Mouse (Mus musculus) kidney, adult 2 months (tissue): ENCODE data around the gene Gm5155. TPM values are rescaled to one million over a fixed set of nuclear protein-coding genes. Genes with fewer than 3 reads are reported as not detected.
"Not testable (repeated sequence)": the region's sequence is repeated elsewhere in the genome, so short reads cannot be mapped to it uniquely, and the experiment has no call there.

Source experiments
- DNase-seq: peaks from one replicate; pipeline ENCODE4 v3.0.0; 2021
- H3K27ac ChIP-seq: fragments of 200-500 bp; 2 replicates; pipeline ENCODE4 v1.5.1; 2012; ENCODE audit warnings: low read depth, low read length, control low read depth, inconsistent platforms; ENCODE audit not compliant: insufficient read depth
- H3K27me3 ChIP-seq: fragments of 200-500 bp; replicated peaks from 2 replicates; pipeline ENCODE4 v1.6.1; 2012; ENCODE audit warnings: mild to moderate bottlenecking, moderate library complexity, low read length, inconsistent platforms; ENCODE audit not compliant: control insufficient read depth, insufficient read depth
- H3K36me3 ChIP-seq: fragments of 200-500 bp; 2 replicates; pipeline ENCODE4 v1.6.1; 2012; ENCODE audit warnings: mild to moderate bottlenecking, moderate library complexity, low read length, inconsistent platforms; ENCODE audit not compliant: control insufficient read depth, insufficient read depth
- H3K4me1 ChIP-seq: fragments of 200-500 bp; 2 replicates; pipeline ENCODE4 v1.6.1; 2011; ENCODE audit warnings: low read length; ENCODE audit not compliant: control insufficient read depth, insufficient read depth
- H3K4me3 ChIP-seq: fragments of 200-500 bp; 2 replicates; pipeline ENCODE4 v1.5.1; 2011; ENCODE audit warnings: mild to moderate bottlenecking, low read depth, low read length, control low read depth; ENCODE audit not compliant: insufficient read depth
- CTCF ChIP-seq: fragments of 200-500 bp; conservative IDR thresholded peaks from 2 replicates; pipeline ENCODE4 v1.5.1; 2011; ENCODE audit warnings: low read depth, mild to moderate bottlenecking, control low read depth, low read length, moderate library complexity, mixed read lengths; ENCODE audit not compliant: insufficient read depth, insufficient read length
- POLR2A ChIP-seq: fragments of 200-500 bp; IDR thresholded peaks from one replicate; pipeline ENCODE4 v1.6.1; 2011; ENCODE audit warnings: low read depth, low read length, control low read depth
- WGBS: fragments of 180-500 bp; shearing (Covaris S2); methylation state at CpG from one replicate; pipeline ENCODE4 v1.1.7; 2018; 5-methylcytosine and 5-hydroxymethylcytosine counted together
- polyA plus RNA-seq: library from polyadenylated mRNA; depleted of rRNA; stranded (reverse); fragments of >200 nt; gene quantifications from 2 replicates; pipeline ENCODE4 v1.2.3, GENCODE M21; 2012; rRNA removed

The Gm5155 gene
- not detected in 2 replicates for polyA plus RNA-seq

GRCm38 (mm10) chr7:17871467-17871866 lies at the start of gene Gm5155:
Gm5155 (plus strand) TSS chr7:17871767.
- WGBS: 59% methylated on average over 1 of the region's 1 CpGs

GRCm38 (mm10) chr7:17870776-17871175 lies 791 bp upstream of the Gm5155 start:
- TF ChIP-seq POLR2A: no peak
- TF ChIP-seq CTCF: no peak
- Histone ChIP-seq H3K27me3 (no peaks in the 10 kb centered on the region), H3K4me3 (no peak overlapping the region), H3K4me1 (no peaks in the 10 kb centered on the region), H3K36me3 (no peaks in the 10 kb centered on the region), H3K27ac (no peak overlapping the region)
- DNase-seq: no peak
- WGBS: 98% methylated on average over 1 of the region's 1 CpGs

More at GRCm38 (mm10) chr7:17871467-17871866, at the start of gene Gm5155:
- Histone ChIP-seq H3K27me3 (no peaks in the 10 kb centered on the region), H3K36me3 (no peaks in the 10 kb centered on the region), H3K4me1 (no peaks in the 10 kb centered on the region), H3K27ac (no peak within 1 kb of the TSS), H3K4me3 (no peak within 1 kb of the TSS)
- TF ChIP-seq POLR2A (no peak), CTCF (no peak)
- DNase-seq: no peak

- H3K36me3 ChIP-seq, DNase-seq, H3K27me3 ChIP-seq, H3K27ac ChIP-seq, H3K4me3 ChIP-seq, H3K4me1 ChIP-seq: not testable (repeated sequence)
- WGBS: 74% methylated on average over 1 of the region's 1 CpGs
Observed at GRCm38 (mm10) chr7:17895341-17895740, 23.8 kb downstream of the Gm5155 start.

GRCm38 (mm10) chr7:17903146-17903915 lies 31.8 kb downstream of the Gm5155 start:
- Histone ChIP-seq H3K27ac (no peak overlapping the region), H3K4me3 (no peak overlapping the region), H3K27me3 (no peaks in the 10 kb centered on the region), H3K4me1 (no peaks in the 10 kb centered on the region), H3K36me3 (no peaks in the 10 kb centered on the region)
- WGBS: 66% methylated on average over 6 of the region's 6 CpGs
- no peak for DNase-seq
- TF ChIP-seq POLR2A (no peak), CTCF (no peak)

Other genes with a start within 250 kb of the Gm5155 start
- gene Ceacam5, start 158.5 kb upstream of the Gm5155 start, polyA plus RNA-seq: not detected in 2 replicates
- not detected in 2 replicates for gene Ceacam14, start 59.1 kb upstream of the Gm5155 start, polyA plus RNA-seq
- gene Ceacam11, start 100.4 kb downstream of the Gm5155 start, polyA plus RNA-seq: not detected in 2 replicates
- not detected in 2 replicates for gene Ceacam13, start 138.1 kb downstream of the Gm5155 start, polyA plus RNA-seq
- not detected in 2 replicates for gene Ceacam12, start 194.2 kb downstream of the Gm5155 start, polyA plus RNA-seq